Mouse (Mus musculus): ENCODE data around the gene Gm45261. TPM values are rescaled to one million over a fixed set of nuclear protein-coding genes. Genes with fewer than 3 reads are reported as not detected.

Gm45261 gene
- polyA plus RNA-seq, 1 experiment from 2014 or later, result not detected

GRCm38 (mm10) chr1:80404196-80404595 lies 57.1 kb downstream of the Gm45261 start:
- WGBS, result 78% methylated on average over 3 of the region's 3 CpGs
- H3K27ac ChIP-seq, result no peak overlapping the region
- H3K4me2 ChIP-seq, result no peak overlapping the region
- H3K9ac ChIP-seq, result no peak overlapping the region
- no peaks in the 10 kb centered on the region for H3K36me3 ChIP-seq (replicated peaks)
- no peak overlapping the region for H3K4me3 ChIP-seq (replicated peaks)
- no peaks in the 10 kb centered on the region for H3K9me3 ChIP-seq
- H3K4me1 ChIP-seq, result no peaks in the 10 kb centered on the region
- no peaks in the 10 kb centered on the region; the same call in 1 of the 2 replicates for H3K27me3 ChIP-seq
- no peak for ATAC-seq (ENCODE audit: low FRiP score)

GRCm38 (mm10) chr1:80403366-80403893 lies 57.8 kb downstream of the Gm45261 start:
- Histone ChIP-seq H3K36me3 (replicated peaks) (no peaks in the 10 kb centered on the region), H3K27me3 (no peaks in the 10 kb centered on the region; the same call in 1 of the 2 replicates), H3K9me3 (no peaks in the 10 kb centered on the region), H3K9ac (no peak overlapping the region), H3K27ac (no peak overlapping the region), H3K4me3 (replicated peaks) (no peak overlapping the region), H3K4me2 (no peak overlapping the region), H3K4me1 (no peaks in the 10 kb centered on the region)
- no peak for ATAC-seq (ENCODE audit: low FRiP score)
- 47% methylated on average over 3 of the region's 3 CpGs for WGBS

GRCm38 (mm10) chr1:80401961-80402360 lies 59.3 kb downstream of the Gm45261 start:
- no peak for ATAC-seq (ENCODE audit: low FRiP score)

More at GRCm38 (mm10) chr1:80401961-80402360, 59.3 kb downstream of the Gm45261 start:
- H3K27me3 ChIP-seq, result no peaks in the 10 kb centered on the region; the same call in 1 of the 2 replicates
- H3K4me2 ChIP-seq, result no peak overlapping the region
- no peaks in the 10 kb centered on the region for H3K9me3 ChIP-seq
- H3K4me3 ChIP-seq (replicated peaks), result no peak overlapping the region
- H3K9ac ChIP-seq, result no peak overlapping the region
- H3K27ac ChIP-seq, result no peak overlapping the region
- 88% methylated on average over 1 of the region's 1 CpGs for WGBS
- no peaks in the 10 kb centered on the region for H3K4me1 ChIP-seq
- H3K36me3 ChIP-seq (replicated peaks), result no peaks in the 10 kb centered on the region

Other genes starting within 250 kb of the Gm45261 start
- gene Fam124b, start 243.0 kb downstream of the Gm45261 start, polyA plus RNA-seq (2016; fragmentation: Nextera tagmentation; extraction: Ambion mirVana), result 0.27 and 0.29 TPM in 2 replicates
- 28.9 and 34.1 TPM in 2 replicates for gene Cul3, start 121.0 kb downstream of the Gm45261 start, polyA plus RNA-seq (2016; fragmentation: Nextera tagmentation; extraction: Ambion mirVana)

Measured in forebrain, embryonic 12.5 days (tissue).